Mouse (Mus musculus) left cerebral cortex, postnatal 10 days (tissue): ENCODE results near the gene Dexi. TPM values are rescaled to one million over a fixed set of nuclear protein-coding genes. Genes with fewer than 3 reads are reported as not detected.
A peak's percentile ranks its signal among the peaks of the same experiment; 100 is the strongest.

Source experiments
- DNase-seq, 2 experiments: peaks; one replicate each; pipeline ENCODE4 v3.0.0; 2021 to 2022; ENCODE audit warnings: low spot score in 2 of 2, mixed read lengths in 1 of 2; ENCODE audit errors: extremely low spot score in 1 of 2
- intact Hi-C: fragments of 180-260 bp; cut with DNase I; formaldehyde crosslinking; loops from one replicate; pipeline ENCODE4 v1.15.1; 2025
- total RNA-seq, 2 experiments: library from RNA; stranded (reverse); gene quantifications; 2 replicates each; pipeline ENCODE4 v1.2.3; 2021

The Dexi gene
- 10 to 100 TPM; 27.5 to 30.2 TPM for total RNA-seq

DNA sequence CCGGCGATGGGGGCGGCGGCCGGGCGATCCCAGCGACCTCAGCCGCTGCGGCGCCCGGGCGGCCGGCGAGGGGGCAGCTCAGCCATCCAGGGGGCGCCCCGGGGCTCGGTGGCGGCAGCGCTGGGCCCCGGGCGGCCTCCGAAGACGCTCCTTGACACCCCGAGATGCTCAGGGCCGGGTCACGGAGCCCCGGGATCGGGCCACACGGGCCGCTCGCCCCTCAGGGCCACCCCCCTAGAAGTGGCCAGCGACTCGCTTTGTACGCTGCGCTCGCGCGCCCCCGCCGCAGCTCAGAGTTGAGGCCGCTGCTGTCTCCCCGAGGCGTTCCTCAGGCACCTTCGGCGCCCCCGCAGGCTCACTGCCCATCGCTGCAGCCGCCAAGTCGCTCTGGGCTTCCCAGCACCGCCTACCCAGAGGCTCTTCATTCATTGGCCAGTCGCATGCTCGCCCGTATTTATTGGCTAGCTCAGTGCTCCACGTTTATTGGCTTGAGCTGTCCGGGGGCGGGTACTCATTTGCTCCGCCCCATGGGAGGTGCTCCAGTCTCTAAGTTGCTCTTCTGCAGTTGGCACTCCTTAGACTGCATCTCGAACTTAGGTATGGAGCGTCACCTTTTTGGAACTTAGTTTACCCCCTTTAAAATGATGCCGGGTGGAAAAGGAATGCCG is at the start of gene Dexi:
Gene Dexi, minus strand, starts transcription at position 357 of the 668 bp plus-strand sequence.
- peak; percentile 96 for DNase-seq
- intact Hi-C loops = no loop called here

DNA sequence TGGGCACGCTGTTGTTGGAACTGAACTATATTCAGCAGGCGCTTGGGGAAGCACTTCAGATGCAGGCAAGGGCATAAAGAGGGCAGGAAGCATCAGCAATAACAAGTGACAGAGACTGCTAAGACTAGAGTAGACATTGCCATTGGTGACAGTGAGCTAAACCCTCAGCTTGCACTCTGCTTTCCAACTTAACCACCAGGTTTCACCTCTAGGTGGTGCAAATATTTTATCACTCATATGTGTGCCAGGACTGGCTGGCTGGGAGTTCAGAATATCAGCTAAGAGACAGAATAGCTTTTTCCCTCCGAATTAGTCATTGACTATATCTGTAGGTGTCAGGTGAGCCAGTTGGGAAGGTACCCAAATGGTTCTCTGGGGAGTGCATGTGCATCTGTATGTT is 43.7 kb upstream of the Dexi start:
- intact Hi-C loops = no loop called here
- DNase-seq = no peak

DNA sequence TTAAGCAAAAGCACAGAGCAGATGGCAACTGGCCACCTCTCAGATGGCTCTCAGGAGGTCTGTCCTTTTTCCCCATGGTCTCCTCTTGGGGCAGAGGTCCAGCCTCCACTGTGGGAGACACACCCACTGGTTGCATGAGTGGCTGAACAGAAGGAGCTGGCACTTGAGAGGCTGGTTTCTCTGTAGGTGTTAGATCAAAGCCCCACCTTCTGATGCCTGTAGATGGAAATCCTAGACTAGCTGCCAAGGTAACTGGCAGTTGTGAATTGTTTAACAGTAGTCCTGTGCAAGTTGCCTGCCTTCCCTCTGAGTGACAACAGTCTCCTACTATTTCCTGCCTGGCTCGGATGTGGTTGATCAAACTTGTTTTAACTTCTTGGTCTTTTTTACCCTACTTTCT is 42.3 kb upstream of the Dexi start:
- no peak for DNase-seq
- intact Hi-C loops = no loop called here

DNA sequence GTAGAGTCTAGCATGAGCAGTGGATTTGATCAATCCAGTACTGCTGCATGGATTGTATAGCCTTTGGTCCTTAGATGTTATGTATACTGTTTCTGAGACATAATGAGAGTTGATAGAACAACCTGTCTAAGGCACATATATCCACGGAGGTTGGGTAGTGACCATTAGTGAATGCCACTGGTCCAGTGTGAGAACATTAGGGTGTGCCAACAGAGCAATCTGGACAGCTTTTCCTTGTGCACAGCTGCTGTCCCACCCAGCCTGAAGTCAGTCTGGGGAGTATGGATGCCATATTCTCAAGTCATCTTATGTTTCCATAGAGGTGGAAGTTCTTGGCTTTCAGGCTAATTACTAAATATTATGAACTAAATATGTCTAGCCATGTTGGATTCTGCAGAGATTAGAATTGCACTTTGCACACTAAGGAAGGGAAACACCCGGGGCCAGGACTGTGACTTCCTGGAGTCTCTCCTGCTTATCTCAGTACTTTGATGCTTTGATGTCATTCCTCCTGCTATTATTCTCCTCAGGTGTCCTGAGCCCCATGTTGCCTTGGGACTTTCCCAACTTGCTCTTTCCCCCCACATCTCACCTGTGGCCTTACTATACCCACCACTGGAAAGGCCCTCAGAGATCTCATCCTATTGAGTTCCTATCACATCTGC is 38.5 kb upstream of the Dexi start:
- intact Hi-C loops = no loop called here
- no peak for DNase-seq

DNA sequence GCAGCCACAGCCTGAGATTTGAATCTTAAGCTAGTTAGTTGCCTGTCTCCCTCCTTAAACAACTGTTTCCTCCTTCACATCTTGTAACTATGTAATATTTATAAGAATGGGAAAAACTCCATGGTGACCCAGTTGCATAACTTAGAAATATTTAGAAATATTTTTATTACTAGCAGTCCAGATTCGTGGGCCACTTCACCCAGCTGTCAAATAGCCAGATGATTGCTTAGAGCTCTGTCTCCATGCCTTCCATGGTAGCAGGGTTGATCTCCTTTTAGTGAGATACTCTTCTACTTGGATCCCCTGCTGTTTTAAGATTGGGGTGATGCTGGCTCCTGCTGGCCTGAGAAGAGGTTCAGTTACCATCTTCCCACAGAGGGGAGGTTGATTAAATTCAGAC is 35.5 kb upstream of the Dexi start:
- DNase-seq = no peak
- intact Hi-C loops = no loop called here

DNA sequence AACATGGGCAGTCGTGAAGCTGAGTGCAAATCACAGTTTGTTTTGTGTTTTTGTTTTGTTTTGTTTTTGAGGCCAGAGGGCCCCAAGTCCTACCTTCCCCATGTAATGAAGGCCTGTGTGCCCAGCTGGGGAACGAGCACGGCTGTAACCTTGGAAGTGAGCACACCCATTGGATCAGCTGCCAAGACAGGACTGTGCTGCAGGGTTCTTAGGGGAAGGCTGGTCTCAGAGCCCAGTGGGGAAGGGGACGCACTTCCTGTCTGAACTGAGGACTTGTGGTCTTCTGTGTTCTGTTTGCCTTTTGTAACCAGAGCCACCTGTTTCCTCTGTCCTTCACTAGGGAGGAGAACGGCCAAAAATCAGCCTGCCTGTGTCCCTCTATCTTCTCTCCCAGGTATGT is 34.7 kb upstream of the Dexi start:
- no peak for DNase-seq
- intact Hi-C loops = no loop called here

DNA sequence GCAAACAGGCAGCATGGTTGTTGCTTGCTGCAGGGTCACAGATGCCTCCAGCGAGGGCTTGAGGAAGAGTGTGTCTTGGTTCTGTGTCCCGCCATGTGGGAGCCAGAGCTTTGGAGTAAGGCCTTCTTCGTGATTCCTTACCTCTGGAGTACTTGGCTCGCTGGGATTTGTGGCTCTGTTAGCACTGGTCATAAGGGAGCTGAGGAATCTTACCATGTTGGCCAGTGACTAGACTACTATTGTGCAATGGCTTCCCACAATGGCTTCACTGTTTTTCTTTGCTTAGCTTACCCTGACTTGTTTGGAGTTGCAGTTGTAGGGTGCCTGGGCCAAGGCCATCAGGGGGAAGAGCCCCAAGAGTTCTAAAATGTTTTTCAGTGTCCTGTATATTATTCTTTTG is 33.1 kb upstream of the Dexi start:
- intact Hi-C loops = no loop called here

DNA sequence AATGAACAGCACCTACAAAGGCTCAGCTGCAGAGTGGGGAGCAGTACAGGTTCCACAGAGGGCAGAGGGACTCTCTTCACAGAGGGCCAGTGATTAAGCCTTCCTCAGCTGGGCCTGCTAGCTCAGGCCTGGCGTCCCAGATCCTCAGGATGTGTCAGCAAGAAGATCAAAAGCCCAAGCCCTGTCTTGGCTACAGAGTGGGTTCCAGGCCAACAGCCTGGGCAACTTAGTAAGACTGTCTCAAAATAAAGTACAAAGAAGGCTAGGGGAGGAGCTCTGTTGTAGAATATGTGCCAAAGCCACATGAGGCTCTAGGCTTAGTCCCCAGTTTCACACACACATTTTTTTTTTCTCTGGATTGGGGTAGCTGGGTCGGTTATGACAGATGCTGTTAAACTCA is 32.1 kb upstream of the Dexi start:
- intact Hi-C loops = loop anchor here (5.0 kb wide), 2 partner anchors 272 to 292 kb away; no protein-coding TSS in a partner anchor
- no peak for DNase-seq

More for the DNA sequence above, 33.1 kb upstream of the Dexi start:
- DNase-seq = no peak

DNA sequence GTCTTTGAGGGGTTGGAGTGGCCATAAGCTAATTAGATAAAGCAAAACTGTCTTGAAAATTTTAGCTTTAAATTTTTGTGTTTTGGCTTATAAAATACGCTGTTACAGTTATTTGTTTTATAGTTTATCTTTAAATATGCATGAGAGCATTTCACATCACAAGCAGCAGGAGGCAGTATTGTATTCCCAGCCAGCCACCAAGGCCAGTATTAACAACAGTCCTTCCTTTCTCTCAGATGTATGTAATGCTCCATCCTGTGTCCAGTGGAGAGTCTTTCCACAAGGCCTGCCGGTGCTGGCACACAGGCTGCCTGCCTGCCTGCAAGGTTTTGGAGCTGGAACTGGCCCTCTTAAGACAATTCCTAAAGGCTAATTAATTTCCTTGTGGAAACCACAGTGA is 29.0 kb upstream of the Dexi start:
- intact Hi-C loops = loop anchor here (2.0 to 5.0 kb wide), 3 partner anchors 213 to 295 kb away; partner anchors contain the start of gene Socs1
- no peak for DNase-seq

DNA sequence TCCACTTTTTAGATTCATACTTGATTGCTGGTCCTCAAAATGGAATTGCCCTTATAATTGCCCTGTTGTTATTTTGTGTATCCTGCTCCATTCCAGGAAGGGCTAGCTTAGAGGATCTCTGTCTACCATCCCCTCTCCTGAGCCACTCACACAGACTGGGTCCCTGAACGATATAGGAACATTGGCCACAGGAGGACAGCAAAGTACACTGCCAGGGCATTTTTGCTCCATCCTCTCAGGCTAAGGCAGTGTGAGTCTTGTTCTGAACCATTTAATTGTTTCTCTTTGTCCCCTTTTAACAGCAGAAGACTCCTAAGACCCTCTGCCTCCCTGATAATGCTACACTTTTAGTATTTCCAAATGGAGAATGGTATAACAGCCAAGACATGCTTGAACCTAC is 27.9 kb upstream of the Dexi start:
- peak; percentile 46 to 63 for DNase-seq
- intact Hi-C loops = loop anchor here (2.0 to 5.0 kb wide), 3 partner anchors 214 to 297 kb away; partner anchors contain the start of gene Socs1

DNA sequence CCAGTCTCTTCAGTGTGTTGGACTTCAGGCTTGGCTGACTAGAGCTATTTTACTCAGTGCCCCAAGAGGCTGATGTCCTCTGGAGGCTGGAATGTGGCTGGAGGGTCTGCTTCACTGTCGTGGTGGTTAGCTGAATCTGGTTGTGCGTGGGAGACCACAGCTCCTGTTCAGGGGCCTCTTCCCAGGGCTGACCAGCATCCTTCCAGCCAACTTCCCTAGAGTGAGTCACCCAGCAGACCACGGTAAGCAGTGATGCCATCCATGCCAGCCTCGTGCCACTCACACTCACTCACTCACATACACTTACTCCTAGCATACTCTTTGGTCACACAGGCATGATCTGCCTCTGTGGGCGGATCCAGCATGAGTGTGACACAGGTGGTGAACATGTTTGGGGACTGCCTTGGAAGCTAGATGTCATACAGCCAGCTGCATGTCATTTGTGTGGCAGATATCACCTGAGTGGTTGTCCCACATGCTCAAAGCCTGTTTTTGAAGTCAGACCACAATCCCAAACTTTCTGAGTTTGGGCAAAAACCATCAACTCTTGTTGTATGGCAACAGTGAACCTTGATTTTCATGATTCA is 27.0 kb upstream of the Dexi start:
- no peak for DNase-seq
- intact Hi-C loops = loop anchor here (2.0 to 5.0 kb wide), 3 partner anchors 215 to 297 kb away; partner anchors contain the start of gene Socs1

DNA sequence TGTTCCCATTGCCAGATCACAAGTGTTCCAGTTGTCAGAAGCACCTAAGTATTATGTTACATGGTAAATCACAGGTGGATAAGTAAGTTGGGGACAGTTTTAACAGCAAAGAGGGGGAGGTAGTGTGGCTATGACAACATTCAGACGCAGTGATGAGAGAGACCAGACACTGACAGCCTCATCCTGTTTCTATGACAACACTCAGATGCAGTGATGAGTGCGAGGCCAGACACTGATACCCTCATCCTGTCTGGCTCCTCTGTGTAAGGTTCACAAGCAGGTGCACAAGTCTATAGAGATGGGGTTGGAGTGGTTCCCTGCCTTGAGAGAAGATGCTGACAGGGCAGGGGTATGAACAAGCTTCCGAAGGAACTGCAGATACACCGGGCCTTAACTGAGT is 24.3 kb upstream of the Dexi start:
- intact Hi-C loops = no loop called here
- DNase-seq = no peak

DNA sequence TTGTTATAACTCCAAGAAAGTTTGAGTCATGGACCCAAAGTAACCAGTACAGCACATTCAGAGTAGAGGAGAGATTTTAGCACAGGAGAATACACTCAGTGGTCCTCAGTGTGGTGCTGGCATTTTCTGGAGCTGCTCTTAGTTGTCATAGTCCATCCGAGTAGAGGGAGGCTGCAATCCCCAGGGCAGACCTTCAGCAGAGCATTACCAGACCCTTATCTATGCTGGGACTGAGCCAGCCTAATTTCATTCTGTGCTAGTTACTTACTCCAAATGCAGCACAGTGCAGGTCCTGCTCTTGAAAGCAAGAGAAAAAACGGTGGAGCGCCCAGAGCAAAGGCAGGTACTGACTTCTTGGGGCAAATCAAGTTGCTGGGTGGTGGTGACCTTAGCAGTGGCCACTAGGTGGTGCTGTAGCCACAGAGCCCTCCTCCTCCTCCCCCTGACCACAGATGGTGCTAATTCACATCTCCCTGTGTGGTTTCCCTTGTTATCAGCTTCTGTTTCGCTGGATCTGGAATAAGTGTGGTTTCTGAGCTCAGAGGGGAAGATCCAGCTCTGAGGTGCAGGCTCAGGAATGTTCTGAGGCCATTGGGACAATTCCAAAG is 22.5 kb upstream of the Dexi start:
- intact Hi-C loops = no loop called here
- DNase-seq = peak in 1 of 2 experiments; percentile 73

DNA sequence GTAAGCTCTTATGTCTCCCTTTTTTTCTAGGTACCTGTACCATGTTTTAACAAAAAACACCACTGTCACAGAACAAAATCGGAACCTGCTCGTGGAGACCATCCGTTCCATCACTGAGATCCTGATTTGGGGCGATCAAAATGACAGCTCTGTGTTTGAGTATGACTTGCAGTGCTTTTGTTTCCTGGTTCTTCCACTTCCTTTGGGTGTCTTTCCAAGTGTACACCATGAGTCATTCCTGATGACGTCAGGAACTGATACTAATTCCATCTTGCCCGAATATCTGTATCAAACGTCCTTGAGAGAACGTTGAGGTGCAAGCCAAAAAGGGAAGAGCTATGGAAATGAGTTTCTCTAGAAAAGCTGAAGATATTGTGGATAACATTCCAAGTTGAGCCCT is 17.1 kb upstream of the Dexi start:
- intact Hi-C loops = no loop called here
- no peak for DNase-seq

DNA sequence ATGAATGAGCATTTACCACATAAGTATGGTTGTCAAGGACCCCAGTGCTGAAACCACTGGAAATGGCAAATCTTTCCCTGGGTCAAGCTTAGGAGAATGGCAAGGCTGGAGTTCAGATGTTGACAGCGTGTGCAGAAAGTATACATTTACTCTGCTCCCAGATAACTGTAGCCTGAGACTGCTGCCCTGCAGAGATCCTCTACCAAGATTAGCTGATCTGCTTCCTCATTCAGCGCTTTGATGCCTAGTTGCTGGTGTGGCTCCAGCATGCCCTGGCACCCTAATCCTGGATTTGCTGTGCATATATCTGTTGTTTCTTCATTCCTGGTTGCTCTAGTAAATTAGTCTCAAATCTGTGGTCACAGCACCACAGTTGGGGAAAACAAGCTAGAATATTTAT is 11.0 kb upstream of the Dexi start:
- DNase-seq = no peak
- intact Hi-C loops = no loop called here

DNA sequence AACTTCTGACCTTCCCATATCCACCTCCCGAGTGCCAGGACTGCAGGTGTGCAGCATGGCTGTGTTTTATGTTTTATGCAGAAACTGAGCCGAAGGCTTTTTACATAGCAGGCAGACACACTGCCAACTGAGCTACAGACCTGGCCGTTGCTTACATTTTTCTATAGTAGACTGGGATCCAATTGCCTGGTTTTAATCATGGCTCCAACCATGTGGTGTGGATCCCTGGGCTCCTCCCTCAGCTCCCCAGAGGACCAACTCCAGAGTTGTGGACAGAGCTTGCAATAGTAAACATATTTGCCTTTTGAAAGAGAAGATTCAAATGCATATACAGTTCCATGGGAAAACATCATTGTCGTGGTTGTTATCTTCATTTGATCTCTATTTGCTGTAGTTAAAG is 8.7 kb upstream of the Dexi start:
- intact Hi-C loops = no loop called here
- no peak for DNase-seq

DNA sequence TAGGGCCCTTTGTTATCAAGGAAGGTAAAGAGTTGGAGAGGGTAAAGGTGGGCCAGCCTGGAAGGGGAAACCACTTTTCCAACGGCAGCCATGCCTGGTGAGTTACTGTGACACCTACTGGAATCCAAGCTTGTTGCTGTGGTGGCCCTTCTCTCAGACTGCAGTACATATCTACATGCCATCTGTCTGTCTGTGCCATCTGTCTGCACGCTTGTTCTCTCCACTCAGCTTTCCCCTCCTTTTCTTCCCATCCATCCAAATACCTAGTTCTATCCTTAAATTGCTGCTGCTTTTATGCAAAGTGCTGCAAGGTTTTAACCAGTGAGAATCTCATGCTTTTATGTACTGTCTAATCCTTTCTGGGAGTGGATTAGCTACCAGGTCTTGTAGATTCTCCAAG is 6.7 kb upstream of the Dexi start:
- DNase-seq = no peak
- intact Hi-C loops = no loop called here

DNA sequence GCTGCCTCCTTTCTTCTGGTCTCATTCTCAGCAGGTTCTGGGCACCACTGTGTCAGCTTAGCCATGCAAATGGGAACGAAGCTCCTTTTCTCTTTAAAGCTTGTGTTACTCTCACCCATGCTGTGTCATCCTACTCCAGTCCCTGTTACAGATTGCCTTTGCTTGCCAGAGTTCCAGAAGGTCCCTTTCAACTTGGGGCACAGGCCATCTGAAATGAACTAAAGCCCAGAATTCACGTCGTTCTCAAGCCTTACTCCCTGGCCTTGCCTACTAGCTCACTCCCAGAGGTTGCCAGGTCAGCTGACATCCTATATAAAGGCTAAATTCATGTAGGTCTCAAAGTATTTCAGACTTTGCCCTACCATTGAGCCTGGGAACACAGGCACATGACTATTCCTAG is 6.1 kb upstream of the Dexi start:
- DNase-seq = no peak
- intact Hi-C loops = no loop called here

DNA sequence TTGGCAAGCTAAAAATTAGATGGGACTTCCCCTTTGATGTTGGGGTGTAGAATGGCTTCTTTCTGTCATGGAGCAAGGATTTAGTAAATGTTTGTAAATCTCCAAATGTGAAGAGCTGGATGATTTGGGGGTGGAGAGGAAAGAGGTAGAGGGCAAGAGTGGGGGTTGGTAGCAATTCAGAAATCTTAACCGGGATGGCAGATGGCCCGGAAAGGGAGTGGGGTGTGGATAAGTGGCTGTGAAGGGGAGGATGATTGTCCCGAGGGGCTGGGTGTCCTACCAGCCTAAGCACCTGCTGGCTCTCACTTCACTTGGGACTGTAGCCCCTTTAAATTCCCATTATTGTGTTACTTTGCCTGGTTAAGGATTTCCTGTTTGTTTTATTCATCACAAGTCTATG is 4.0 kb upstream of the Dexi start:
- DNase-seq = no peak
- intact Hi-C loops = no loop called here
